Mouse (Mus musculus) gastrocnemius, adult 2 months (tissue): ENCODE measurements at regions not wholly inside any gene's neighbourhood (a gene's known extent, or its start where the extent isn't known, plus 50 kb on each side); places are given as distances from the start of the nearest gene placed in this dataset.

Experiments used
- DNase-seq: peaks from one replicate; pipeline ENCODE4 v3.0.0; 2022
- H3K27ac ChIP-seq: fragments of 200-600 bp; 2 replicates; pipeline ENCODE4 v1.8.1; 2022; ENCODE audit warnings: mild to moderate bottlenecking
- H3K4me3 ChIP-seq: fragments of 200-600 bp; 2 replicates; pipeline ENCODE4 v1.8.1; 2022; ENCODE audit warnings: mild to moderate bottlenecking, moderate library complexity
- CTCF ChIP-seq: fragments of 200-600 bp; IDR thresholded peaks from 2 replicates; pipeline ENCODE4 v1.8.1; 2022; ENCODE audit warnings: antibody characterized with exemption, mild to moderate bottlenecking, moderate library complexity
- intact Hi-C: fragments of 180-260 bp; cut with DNase I; formaldehyde crosslinking; loops from one replicate; pipeline ENCODE4 v1.15.1; 2025

DNA sequence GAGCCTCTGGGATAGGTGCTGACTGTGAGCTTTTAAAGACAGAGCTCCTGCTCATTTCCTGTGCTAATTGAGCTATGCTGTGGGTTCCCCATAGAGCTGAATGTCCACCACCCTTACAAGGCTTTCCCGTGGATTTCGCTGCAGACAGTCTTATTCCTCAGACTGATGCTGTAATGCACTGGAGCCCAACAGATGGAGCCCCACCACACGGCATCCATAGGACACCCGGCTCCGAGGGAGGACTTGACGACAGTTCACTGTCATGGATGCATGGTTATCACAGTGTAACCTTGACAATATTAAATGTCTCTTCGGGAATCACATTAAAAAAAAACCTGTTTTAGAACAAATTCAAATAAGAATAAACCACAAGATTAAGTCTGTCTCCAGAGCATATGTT lies 265.2 kb upstream of the BB014433 start:
- DNase-seq, result no peak
- Histone ChIP-seq H3K4me3 (no peak overlapping the region), H3K27ac (no peak overlapping the region)
- intact Hi-C loops, result no loop called here
- no peak for TF ChIP-seq CTCF

DNA sequence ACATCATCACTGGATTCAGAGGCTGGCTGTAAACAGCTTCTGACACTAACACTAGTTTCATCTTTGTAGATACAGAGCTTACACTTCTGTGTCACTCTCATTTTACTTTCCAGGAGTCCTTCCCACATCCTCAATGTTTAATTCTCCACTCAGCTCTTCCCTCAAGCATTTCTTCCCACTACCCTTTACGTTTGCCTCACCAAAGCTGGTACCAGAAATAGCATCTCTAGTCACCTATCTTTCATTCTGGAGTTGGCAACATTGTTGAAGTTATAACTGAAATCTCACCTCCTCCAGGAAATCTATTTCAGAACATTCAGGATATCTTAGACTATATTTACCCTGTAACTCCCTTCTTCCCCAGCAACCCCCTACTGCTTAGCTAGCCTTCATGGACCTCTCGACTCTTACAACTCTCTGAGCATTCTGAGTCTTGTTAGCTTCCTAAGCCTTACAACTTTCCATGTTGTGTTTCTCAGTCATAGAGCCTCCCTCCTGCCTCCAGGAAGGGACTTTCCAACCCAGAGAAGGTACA lies 258.3 kb upstream of the BB014433 start:
- no peak for DNase-seq
- no peak for TF ChIP-seq CTCF
- intact Hi-C loops, result no loop called here
- H3K4me3 ChIP-seq, result no peak overlapping the region
- H3K27ac ChIP-seq, result no peak overlapping the region

DNA sequence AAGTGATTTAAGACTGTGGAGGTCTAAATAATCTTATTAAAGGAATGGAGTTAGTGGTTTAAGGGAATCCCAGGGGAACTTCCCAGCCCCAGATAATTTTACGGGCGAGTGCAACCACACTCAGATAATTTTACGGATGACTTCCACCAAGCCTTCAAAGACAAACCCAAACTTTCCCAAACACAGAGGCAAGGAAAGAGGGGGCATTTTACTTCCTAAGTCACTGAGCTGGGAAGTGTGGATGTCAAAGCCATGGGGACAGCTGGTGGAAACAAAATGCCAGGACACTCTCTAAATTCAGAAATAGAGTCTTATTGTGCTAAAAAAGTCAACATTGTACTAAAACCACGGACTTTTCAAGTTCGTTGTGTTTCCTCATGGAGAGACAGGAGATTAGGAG lies 227.9 kb upstream of the BB014433 start:
- no peak for DNase-seq
- TF ChIP-seq CTCF, result no peak
- Histone ChIP-seq H3K4me3 (no peak overlapping the region), H3K27ac (no peak overlapping the region)
- intact Hi-C loops, result no loop called here

DNA sequence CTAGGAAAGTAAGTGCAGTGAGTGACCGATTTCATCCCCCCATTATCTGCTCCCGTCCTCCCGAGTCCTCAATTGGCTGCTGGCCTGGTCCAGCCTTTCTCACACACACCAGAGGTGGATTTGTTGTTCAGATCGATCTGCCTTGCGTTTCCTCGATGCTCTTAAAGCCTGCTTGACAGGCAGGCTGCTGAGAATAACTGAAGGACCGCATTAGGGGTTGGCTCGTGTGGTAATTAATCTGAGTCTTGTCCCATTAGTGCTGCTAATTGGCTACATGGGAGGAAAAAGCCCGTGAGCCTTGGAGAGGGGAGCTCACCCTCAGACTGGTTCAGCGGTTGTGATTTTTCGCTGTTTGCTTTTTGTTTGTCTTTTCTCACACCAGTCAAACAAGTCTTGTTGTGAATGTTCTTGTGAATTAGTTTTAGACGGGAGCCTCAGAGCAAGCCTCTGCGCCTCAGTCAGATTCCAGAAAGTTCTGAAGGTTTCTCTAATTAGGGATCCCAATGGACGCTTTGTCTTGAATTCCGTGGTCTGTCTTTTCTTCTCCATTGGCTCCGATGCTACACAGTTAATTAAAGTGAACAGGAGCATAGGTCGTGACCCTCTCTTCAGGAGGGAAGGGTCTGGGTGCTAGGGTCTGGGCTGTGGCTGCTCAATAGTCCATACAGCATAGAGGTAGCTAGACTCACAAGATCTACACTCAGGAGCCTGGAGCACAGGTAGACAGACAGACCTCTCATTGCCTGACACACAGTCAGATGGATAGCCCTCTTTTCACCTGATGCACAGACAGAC lies 226.1 kb upstream of the BB014433 start:
- TF ChIP-seq CTCF, result no peak
- intact Hi-C loops, result no loop called here
- DNase-seq, result no peak
- Histone ChIP-seq H3K27ac (no peak overlapping the region), H3K4me3 (no peak overlapping the region)

DNA sequence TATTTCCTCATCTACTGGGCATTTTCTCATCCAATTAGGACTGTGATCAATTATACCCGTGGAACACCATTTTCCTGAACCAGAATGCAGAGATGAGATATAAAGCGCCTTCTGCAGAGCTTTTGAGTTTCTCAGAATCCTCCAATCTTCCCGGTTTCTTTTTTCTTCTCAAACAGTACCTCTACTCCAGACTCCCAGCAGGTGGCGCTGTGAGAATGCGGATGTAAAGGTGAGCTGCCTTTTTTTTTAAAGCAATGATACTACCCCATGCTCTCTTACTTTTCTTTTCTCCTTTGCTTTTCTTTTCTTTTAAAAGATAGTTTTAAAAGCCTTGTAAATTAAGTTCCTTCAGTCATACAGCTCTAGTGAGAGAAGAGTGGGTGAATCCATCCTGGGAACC lies 224.4 kb upstream of the BB014433 start:
- peak; percentile 71 for DNase-seq
- no peak overlapping the region for H3K27ac ChIP-seq
- intact Hi-C loops, result no loop called here
- H3K4me3 ChIP-seq, result no peak overlapping the region
- peak; percentile 81 for TF ChIP-seq CTCF

DNA sequence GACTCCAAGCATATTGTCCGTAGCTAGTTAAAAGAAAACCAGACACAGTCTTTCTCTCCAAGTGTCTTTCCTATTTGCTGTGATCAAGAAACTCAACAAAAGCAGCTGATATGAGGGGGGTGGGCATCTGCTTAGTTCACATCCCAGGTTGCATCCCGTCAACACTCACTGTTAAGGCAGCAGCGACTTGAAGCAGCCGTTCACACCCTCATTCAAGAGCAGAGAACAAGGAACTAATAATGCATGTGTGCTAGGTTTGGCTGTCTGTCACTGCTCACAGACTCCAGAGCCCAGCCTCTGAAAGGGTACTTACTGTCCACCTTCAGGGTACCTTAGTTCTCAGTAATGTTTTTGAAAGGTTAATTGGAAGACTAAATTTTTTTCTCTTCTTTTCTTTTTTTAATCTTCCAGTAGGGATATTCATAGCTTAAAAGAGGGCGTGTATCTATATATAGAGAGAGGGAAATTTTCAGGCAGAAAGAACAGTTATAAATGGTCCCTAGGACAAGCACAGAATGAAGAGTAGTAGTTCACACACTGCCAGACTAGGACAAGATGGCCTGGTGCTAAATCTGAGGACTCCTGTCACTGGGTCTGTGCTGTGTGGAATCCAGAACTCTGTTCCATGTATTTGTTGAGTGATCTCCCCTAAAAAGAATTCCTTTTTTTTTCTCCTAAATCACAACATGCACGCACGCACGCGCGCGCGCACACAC lies 199.1 kb upstream of the BB014433 start:
- intact Hi-C loops, result no loop called here
- no peak for TF ChIP-seq CTCF
- DNase-seq, result no peak
- H3K4me3 ChIP-seq, result no peak overlapping the region
- H3K27ac ChIP-seq, result no peak overlapping the region

DNA sequence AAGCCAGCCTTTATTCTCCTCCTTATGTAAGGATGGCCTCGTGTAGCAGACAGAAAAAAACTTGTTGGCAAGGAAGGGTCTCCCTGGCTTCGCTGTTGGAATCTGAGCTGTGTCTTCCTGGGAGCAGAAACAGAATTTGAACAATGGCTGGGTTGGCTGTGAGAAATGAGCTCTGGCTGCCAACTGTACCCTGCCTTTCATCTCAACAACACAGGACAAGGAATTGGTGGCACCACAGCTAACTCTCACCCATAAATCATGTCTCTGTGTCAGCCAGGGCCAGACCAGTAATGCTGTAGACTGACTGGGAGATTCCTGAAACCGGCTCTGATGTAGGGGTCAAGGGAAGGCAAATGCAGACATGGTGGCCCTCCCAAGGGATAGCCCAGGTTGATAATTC lies 189.5 kb upstream of the BB014433 start:
- no peak overlapping the region for H3K27ac ChIP-seq
- TF ChIP-seq CTCF, result no peak
- no peak for DNase-seq
- no peak overlapping the region for H3K4me3 ChIP-seq
- intact Hi-C loops, result no loop called here

DNA sequence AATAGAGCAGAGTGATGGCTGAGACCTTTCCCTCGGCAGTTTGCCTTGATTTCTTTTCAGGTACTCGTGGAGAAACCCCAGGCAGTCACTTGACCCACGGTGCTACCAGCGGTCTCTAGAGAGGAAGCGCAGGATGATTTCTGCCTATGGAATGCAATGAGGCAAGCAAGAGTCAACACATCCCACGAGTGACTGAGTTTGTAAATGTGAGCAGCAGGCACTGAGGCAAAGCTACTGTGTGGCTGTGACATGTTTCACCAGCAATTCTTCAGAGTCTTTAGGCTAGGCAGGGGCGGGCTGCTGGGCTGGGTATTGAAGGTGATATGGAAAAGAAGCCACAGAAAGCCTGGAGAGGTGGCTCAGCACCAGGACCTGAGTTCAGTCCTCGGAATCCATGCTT lies 187.4 kb upstream of the BB014433 start:
- intact Hi-C loops, result no loop called here
- DNase-seq, result no peak
- Histone ChIP-seq H3K4me3 (no peak overlapping the region), H3K27ac (no peak overlapping the region)
- no peak for TF ChIP-seq CTCF

DNA sequence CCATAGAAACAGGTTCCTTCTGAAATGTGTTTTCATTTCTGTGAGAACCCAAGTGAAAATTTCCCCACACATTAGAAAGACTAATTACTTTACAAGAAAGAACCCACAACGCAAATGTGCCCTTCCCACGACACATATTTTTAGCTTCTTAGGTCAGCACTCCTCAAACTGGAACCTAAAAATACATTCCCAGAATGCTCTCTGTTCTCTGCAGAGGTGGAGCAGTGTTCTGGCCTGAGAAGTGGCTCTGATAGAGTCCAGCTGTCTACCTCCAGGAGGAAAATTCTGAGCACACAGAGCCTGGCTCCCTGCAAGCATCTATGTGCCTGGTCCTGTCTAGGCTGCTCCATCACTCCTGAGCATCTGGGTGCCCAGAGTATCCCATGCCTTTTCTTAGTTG lies 184.3 kb upstream of the BB014433 start:
- no peak for TF ChIP-seq CTCF
- intact Hi-C loops, result no loop called here
- no peak overlapping the region for H3K4me3 ChIP-seq
- no peak for DNase-seq
- no peak overlapping the region for H3K27ac ChIP-seq

DNA sequence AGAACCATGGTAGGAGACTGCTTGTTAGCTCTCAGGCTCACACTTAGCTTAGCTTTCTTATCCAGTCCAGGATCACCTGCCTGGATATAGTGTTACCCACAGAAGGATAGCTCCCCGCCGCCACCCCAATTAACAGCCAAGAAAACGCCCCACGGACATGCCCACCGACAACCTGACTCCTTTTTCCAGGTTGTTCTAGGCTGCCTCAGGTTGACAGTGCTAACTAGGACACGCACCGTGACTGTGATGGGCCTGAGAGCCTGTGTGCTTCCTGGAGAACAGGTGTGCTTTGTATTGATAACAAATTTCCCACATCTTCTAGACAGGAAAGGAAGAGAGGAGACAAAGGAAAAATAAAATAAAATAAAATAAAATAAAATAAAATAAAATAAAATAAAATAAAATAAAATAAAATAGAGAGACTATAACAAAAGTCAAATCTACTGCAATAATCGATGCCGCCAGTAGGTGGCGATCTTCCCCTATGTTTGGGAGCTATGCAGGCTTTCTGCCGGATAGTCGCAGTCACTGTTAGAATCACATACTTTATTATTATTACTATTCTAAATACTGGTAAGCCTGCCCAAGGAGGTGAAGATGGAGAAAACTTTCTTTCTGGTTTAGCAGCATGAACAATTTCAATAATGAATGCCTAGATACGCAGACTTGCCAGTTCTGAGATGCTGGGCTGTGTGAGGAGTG lies 175.5 kb upstream of the BB014433 start:
- H3K4me3 ChIP-seq, result no peak overlapping the region
- peak; percentile 79 for TF ChIP-seq CTCF
- H3K27ac ChIP-seq, result no peak overlapping the region
- DNase-seq, result peak; percentile 61
- intact Hi-C loops, result no loop called here

DNA sequence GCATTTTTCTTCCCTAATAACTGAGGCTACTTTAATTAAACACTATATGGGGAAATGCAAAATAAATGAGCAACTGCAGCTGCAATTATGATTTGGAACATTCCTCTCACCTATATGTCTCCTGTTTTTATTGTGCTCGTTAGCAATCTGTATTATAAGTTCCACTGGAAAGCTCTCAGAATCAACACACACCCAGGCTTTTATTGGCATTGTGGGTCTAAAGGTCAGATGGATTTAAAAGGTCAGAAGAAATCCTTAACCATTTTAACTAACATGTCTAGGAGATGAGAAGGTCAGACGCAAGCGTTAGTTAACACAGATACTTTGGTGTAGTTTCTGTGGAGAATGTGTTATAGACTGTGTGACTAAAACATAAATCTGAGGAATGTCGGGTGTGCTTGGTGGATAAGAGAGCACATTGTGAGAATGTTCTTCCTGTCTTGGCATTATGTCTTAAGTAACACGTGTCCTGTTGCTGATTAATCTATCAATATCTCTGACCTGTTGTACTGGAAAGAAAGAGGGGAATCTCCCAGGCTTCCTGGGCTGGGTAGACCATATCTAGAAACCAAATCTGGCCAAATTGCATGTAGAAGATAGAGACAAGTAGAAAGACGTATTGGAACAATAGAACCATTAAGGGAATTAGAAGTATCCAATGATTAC lies 164.1 kb upstream of the BB014433 start:
- no peak for TF ChIP-seq CTCF
- DNase-seq, result no peak
- Histone ChIP-seq H3K27ac (no peak overlapping the region), H3K4me3 (no peak overlapping the region)
- intact Hi-C loops, result no loop called here

DNA sequence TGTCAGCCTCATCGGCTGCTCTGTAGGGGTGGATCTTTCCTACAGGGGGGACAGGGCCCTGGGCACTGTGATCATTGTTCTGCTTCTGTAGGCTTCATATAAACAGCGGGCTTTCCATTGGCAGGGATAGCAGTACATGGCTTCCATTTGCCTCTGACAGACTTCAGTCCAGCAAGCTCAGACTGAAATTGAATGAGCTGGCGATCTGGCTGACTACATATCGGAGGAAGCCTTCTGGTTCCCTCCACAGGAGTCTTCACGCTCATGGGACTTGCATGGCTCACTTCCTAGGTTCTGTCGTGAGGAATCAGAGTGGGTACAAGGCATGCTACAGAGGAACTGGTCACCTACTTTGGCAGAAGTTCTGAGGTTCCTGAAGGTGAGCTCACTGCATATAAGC lies 155.7 kb upstream of the BB014433 start:
- no peak for DNase-seq
- TF ChIP-seq CTCF, result no peak
- intact Hi-C loops, result no loop called here
- no peak overlapping the region for H3K27ac ChIP-seq
- H3K4me3 ChIP-seq, result no peak overlapping the region
